Mouse (Mus musculus) cortical plate, adult 2 months (tissue): ENCODE measurements at regions not wholly inside any gene's neighbourhood (a gene's known extent, or its start where the extent isn't known, plus 50 kb on each side); places are given as distances from the start of the nearest gene placed in this dataset.
"Not testable (repeated sequence)": the region's sequence is repeated elsewhere in the genome, so short reads cannot be mapped to it uniquely, and the experiment has no call there.

Source experiments
- H3K27ac ChIP-seq: fragments of 200-500 bp; 2 replicates; pipeline ENCODE4 v1.5.1; 2012; ENCODE audit warnings: low read length, control low read depth, inconsistent platforms; ENCODE audit not compliant: insufficient read depth
- H3K4me1 ChIP-seq: fragments of 200-500 bp; 2 replicates; pipeline ENCODE4 v1.6.1; 2011; ENCODE audit warnings: low read length; ENCODE audit not compliant: control insufficient read depth, insufficient read depth
- H3K4me3 ChIP-seq: fragments of 200-500 bp; 2 replicates; pipeline ENCODE4 v1.5.1; 2011; ENCODE audit warnings: mild to moderate bottlenecking, low read length, control low read depth; ENCODE audit not compliant: insufficient read depth
- CTCF ChIP-seq: fragments of 200-500 bp; IDR thresholded peaks from 2 replicates; pipeline ENCODE4 v1.5.1; 2011; ENCODE audit warnings: mild to moderate bottlenecking, control low read depth, low read length; ENCODE audit not compliant: insufficient read depth; ENCODE audit errors: extremely low read depth
- POLR2A ChIP-seq: fragments of 200-500 bp; IDR thresholded peaks from 2 replicates; pipeline ENCODE4 v1.6.1; 2011; ENCODE audit warnings: mild to moderate bottlenecking, low read length, control low read depth; ENCODE audit not compliant: insufficient read depth; ENCODE audit errors: extremely low read depth

GRCm38 (mm10) chr1:136680173-136680572, 55.5 kb downstream of the Zfp281 start:
- Histone ChIP-seq H3K4me1 (peaks cover 2% of the 10 kb centered on the region; the same call in 1 of the 2 replicates), H3K4me3 (no peak overlapping the region), H3K27ac (no peak overlapping the region)
- TF ChIP-seq POLR2A (no peak), CTCF (no peak)

DNA sequence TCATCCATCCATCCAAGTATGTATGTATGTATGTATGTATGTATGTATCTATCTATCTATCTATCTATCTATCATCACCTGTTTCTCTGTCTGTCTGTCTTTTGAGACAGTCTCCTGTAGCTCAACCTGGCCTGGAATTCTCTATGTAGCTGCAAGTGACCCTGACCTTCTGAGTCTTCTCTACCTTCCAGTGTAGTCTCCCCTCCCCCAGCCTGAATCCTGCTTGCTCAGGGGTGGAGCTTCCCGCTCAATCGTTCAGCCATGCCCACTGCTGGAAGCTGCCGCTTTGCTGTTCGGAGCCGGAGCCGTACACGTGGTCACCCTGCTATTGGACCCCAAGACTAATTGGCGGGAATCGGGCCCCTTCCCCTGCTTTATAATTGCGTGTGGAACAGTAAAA, 57.6 kb downstream of the Zfp281 start:
- not testable (repeated sequence) for H3K27ac ChIP-seq, H3K4me3 ChIP-seq, H3K4me1 ChIP-seq

GRCm38 (mm10) chr1:136683061-136683531, 58.4 kb downstream of the Zfp281 start:
- Histone ChIP-seq H3K4me1 (peaks cover 3% of the 10 kb centered on the region), H3K4me3 (no peak overlapping the region), H3K27ac (no peak overlapping the region)
- TF ChIP-seq POLR2A (no peak), CTCF (no peak)

- no peak for TF ChIP-seq CTCF
- TF ChIP-seq POLR2A = no peak
- Histone ChIP-seq H3K4me1 (peaks cover 3% of the 10 kb centered on the region), H3K27ac (peak overlapping the region; percentile 10; the same call in 1 of the 2 replicates), H3K4me3 (no peak overlapping the region)
Measured at GRCm38 (mm10) chr1:136683561-136684131, 58.9 kb downstream of the Zfp281 start.

GRCm38 (mm10) chr1:136684481-136684880, 59.8 kb downstream of the Zfp281 start:
- no peak overlapping the region for H3K4me3 ChIP-seq
- peaks cover 3% of the 10 kb centered on the region for H3K4me1 ChIP-seq
- no peak overlapping the region for H3K27ac ChIP-seq
- TF ChIP-seq POLR2A (no peak), CTCF (no peak)

- Histone ChIP-seq H3K4me3 (no peak overlapping the region), H3K4me1 (peaks cover 3% of the 10 kb centered on the region), H3K27ac (peak overlapping the region; percentile 28; the same call in 1 of the 2 replicates)
- TF ChIP-seq POLR2A (no peak), CTCF (no peak)
Measured at GRCm38 (mm10) chr1:136685191-136686060, 60.7 kb downstream of the Zfp281 start.

DNA sequence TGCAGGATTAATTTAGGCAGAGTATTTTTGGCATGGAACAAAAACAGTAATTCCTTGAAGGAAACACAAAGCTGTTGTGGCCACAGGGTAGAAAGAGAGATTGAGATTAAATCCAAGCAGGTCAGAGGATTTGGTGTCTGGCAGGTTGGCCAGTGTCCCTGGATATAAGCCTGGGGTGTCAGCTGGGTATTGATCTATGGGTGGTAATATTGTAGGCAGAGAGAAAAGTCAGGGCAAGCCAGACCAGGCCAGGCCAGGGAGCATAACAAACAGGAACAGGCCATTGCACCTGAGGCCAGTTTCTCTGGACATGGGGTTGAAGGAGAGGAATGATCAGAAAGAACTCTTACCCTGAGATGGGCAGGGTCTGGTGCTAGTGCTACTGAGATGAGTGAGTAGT, 61.8 kb downstream of the Zfp281 start:
- no peak overlapping the region for H3K4me3 ChIP-seq
- H3K4me1 ChIP-seq = peaks cover 3% of the 10 kb centered on the region
- no peak overlapping the region for H3K27ac ChIP-seq
- TF ChIP-seq CTCF = no peak
- no peak for TF ChIP-seq POLR2A

DNA sequence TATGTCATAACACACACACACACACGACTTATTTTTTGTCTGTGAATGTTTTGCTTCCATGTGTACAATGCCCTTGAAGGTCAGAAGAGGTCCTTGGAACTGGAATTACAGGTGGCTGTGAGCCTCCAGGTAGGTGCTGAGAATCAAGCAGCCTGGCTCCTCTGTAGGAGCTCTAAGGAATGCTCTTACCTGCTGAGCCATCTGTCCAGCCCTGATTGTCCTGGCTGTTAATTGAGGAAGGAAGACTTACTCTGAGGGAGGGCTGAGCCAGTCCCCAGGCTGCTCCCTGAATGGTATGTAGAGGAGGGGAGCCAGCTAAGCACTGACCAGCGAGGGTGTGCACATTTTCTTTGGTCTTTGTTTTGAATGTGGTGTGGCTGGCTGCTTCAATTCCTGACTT, 65.4 kb downstream of the Zfp281 start:
- no peak overlapping the region for H3K4me3 ChIP-seq
- no peak overlapping the region for H3K27ac ChIP-seq
- no peak for TF ChIP-seq POLR2A
- TF ChIP-seq CTCF = no peak
- H3K4me1 ChIP-seq = peaks cover 2% of the 10 kb centered on the region; the same call in 1 of the 2 replicates

DNA sequence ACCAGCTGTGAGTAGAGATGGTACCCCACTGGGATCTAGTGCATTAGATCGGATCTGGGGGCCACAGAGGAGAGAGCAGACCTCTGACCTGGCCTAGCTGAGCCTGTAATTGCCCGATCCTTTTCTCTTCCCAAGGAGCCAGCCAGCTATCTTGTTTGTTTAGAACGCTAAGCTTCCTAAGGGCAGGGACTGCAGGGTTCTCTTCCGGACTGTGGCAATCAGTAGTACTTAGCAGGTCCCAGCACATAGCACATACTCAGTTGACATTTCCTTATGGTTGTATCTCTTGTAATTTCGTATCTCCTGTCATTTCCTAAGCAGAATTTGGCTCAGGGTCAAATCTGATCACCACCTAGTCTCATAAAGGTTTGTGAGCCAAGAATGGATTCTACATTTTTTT, 68.7 kb downstream of the Zfp281 start:
- Histone ChIP-seq H3K27ac (no peak overlapping the region), H3K4me3 (no peak overlapping the region), H3K4me1 (no peaks in the 10 kb centered on the region)
- TF ChIP-seq CTCF (no peak), POLR2A (no peak)

- Histone ChIP-seq H3K4me3 (no peak overlapping the region), H3K27ac (no peak overlapping the region), H3K4me1 (no peaks in the 10 kb centered on the region)
- no peak for TF ChIP-seq POLR2A
- no peak for TF ChIP-seq CTCF
Measured at GRCm38 (mm10) chr1:136694983-136695382, 70.3 kb downstream of the Zfp281 start.
